Mouse (Mus musculus) G1E (cell line): ENCODE data around the gene Egflam.

Source experiments
- CTCF ChIP-seq: IDR thresholded peaks from 2 replicates; pipeline ENCODE4 v1.5.1; 2012; ENCODE audit warnings: low read depth, low read length, inconsistent platforms, mixed read lengths
- GATA1 ChIP-seq: IDR thresholded peaks from 2 replicates; pipeline ENCODE4 v1.6.1; 2012; ENCODE audit warnings: borderline replicate concordance, low read length, inconsistent platforms, mixed read lengths
- TAL1 ChIP-seq: conservative IDR thresholded peaks from 2 replicates; pipeline ENCODE4 v1.6.1; 2012; ENCODE audit warnings: low read depth, low read length, inconsistent platforms, mixed read lengths

GRCm38 (mm10) chr15:7424282-7424681 is 26.1 kb upstream of the Egflam start:
- TF ChIP-seq CTCF (no peak), GATA1 (no peak), TAL1 (no peak)
